Mouse (Mus musculus) large intestine, adult 2 months (tissue): ENCODE measurements around the gene Cmtm4. TPM values are rescaled to one million over a fixed set of nuclear protein-coding genes. Genes with fewer than 3 reads are reported as not detected.
"Not testable (repeated sequence)": the region's sequence is repeated elsewhere in the genome, so short reads cannot be mapped to it uniquely, and the experiment has no call there.

Experiments
- DNase-seq: peaks from one replicate; pipeline ENCODE4 v3.0.0-alpha.2; 2012; ENCODE audit warnings: low read depth, low spot score
- WGBS: fragments of 180-500 bp; shearing (Covaris S2); methylation state at CpG from one replicate; pipeline ENCODE4 v1.1.7; 2018; 5-methylcytosine and 5-hydroxymethylcytosine counted together
- polyA plus RNA-seq: library from polyadenylated mRNA; depleted of rRNA; stranded (reverse); fragments of >200 nt; gene quantifications from 2 replicates; pipeline ENCODE4 v1.2.3, GENCODE M21; 2012; rRNA removed

Gene Cmtm4
- polyA plus RNA-seq, 1 experiment, result 20.9 TPM

- not testable (repeated sequence) for DNase-seq
- 95% methylated on average over 4 of the region's 4 CpGs for WGBS
Observed at GRCm38 (mm10) chr8:104302536-104302935, 93.1 kb downstream of the Cmtm4 start.

- not testable (repeated sequence) for DNase-seq
- 19% methylated on average over 3 of the region's 3 CpGs for WGBS
Observed at GRCm38 (mm10) chr8:104301577-104301976, 94.0 kb downstream of the Cmtm4 start.

Other genes starting within 250 kb of the Cmtm4 start
- 4.9 and 5.2 TPM in 2 replicates for gene Bean1, start 225.4 kb downstream of the Cmtm4 start, polyA plus RNA-seq
- 8.8 and 9.0 TPM in 2 replicates for gene Tk2, start 147.2 kb downstream of the Cmtm4 start, polyA plus RNA-seq
- gene Cklf, start 144.9 kb downstream of the Cmtm4 start, polyA plus RNA-seq, result 2.8 and 4.1 TPM in 2 replicates
- not detected in 2 replicates for gene Cmtm2a, start 102.6 kb downstream of the Cmtm4 start, polyA plus RNA-seq
- gene Gm45711, start 85.7 kb downstream of the Cmtm4 start, polyA plus RNA-seq, result not detected in 2 replicates
- gene Cmtm1, start 85.7 kb downstream of the Cmtm4 start, polyA plus RNA-seq, result not detected in 2 replicates
- gene Gm11020, start 74.2 kb downstream of the Cmtm4 start, polyA plus RNA-seq, result not detected in 2 replicates
- gene Cmtm2b, start 73.6 kb downstream of the Cmtm4 start, polyA plus RNA-seq, result not detected in 2 replicates
- gene Cmtm3, start 56.4 kb downstream of the Cmtm4 start, polyA plus RNA-seq, result 20.9 and 24.8 TPM in 2 replicates
- 9.9 and 12.2 TPM in 2 replicates for gene Dync1li2, start 47.2 kb upstream of the Cmtm4 start, polyA plus RNA-seq
- gene Terb1, start 114.1 kb upstream of the Cmtm4 start, polyA plus RNA-seq, result 0.02 and 0.04 TPM in 2 replicates
- gene Nae1, start 138.8 kb upstream of the Cmtm4 start, polyA plus RNA-seq, result 9.9 and 10.4 TPM in 2 replicates
- 1.4 and 1.9 TPM in 2 replicates for gene Car7, start 138.9 kb upstream of the Cmtm4 start, polyA plus RNA-seq
- 3.8 and 7.1 TPM in 2 replicates for gene Pdp2, start 195.6 kb upstream of the Cmtm4 start, polyA plus RNA-seq
- 0.07 and 0.11 TPM in 2 replicates for gene Cdh16, start 228.6 kb upstream of the Cmtm4 start, polyA plus RNA-seq
- gene Rrad, start 235.5 kb upstream of the Cmtm4 start, polyA plus RNA-seq, result 3.3 and 3.6 TPM in 2 replicates
- 51.4 and 51.9 TPM in 2 replicates for gene Ciao2b, start 246.2 kb upstream of the Cmtm4 start, polyA plus RNA-seq